Mouse (Mus musculus) C2C12 (cell line): ENCODE data around the gene Degs2. TPM values are rescaled to one million over a fixed set of nuclear protein-coding genes. Genes with fewer than 3 reads are reported as not detected.

ENCODE experiments used
- H3K27me3 ChIP-seq: one replicate; pipeline ENCODE4 v1.6.1; 2011; ENCODE audit not compliant: control insufficient read depth, insufficient read depth, insufficient read length
- H3K36me3 ChIP-seq: one replicate; pipeline ENCODE4 v1.6.1; 2011; ENCODE audit not compliant: control insufficient read depth, insufficient read depth
- H3K4me3 ChIP-seq: one replicate; pipeline ENCODE4 v1.5.1; 2011; ENCODE audit warnings: mild to moderate bottlenecking, control low read depth; ENCODE audit not compliant: poor library complexity, insufficient read depth, severe bottlenecking
- H3K79me2 ChIP-seq: one replicate; pipeline ENCODE4 v1.6.1; 2011; ENCODE audit not compliant: control insufficient read depth, insufficient read depth
- H3K79me3 ChIP-seq: one replicate; pipeline ENCODE4 v1.6.1; 2011; ENCODE audit warnings: low read depth, control low read depth
- H3ac ChIP-seq: one replicate; pipeline ENCODE3; 2011; ENCODE audit warnings: low read depth; ENCODE audit not compliant: control insufficient read depth, insufficient read length
- CEBPB ChIP-seq: IDR thresholded peaks from one replicate; pipeline ENCODE4 v1.6.1; 2011; ENCODE audit warnings: low read depth, mild to moderate bottlenecking, control low read depth, moderate library complexity
- CTCF ChIP-seq: IDR thresholded peaks from one replicate; pipeline ENCODE4 v1.5.1; 2011; ENCODE audit not compliant: control insufficient read depth, insufficient read depth, insufficient read length
- FOSL1 ChIP-seq: IDR thresholded peaks from one replicate; pipeline ENCODE4 v1.8.0; 2011; ENCODE audit warnings: mild to moderate bottlenecking, low read length; ENCODE audit not compliant: poor library complexity, insufficient read depth, severe bottlenecking
- MAX ChIP-seq: IDR thresholded peaks from one replicate; pipeline ENCODE4 v1.6.1; 2011; ENCODE audit warnings: mild to moderate bottlenecking, control low read depth
- MYOD1 ChIP-seq: IDR thresholded peaks from one replicate; pipeline ENCODE4 v1.6.1; 2011; ENCODE audit warnings: low read depth; ENCODE audit not compliant: control insufficient read depth, insufficient read length
- MYOG ChIP-seq: IDR thresholded peaks from one replicate; pipeline ENCODE4 v1.6.1; 2011; ENCODE audit not compliant: control insufficient read depth, insufficient read length; ENCODE audit errors: extremely low read depth
- USF1 ChIP-seq: IDR thresholded peaks from one replicate; pipeline ENCODE4 v1.6.1; 2011; ENCODE audit warnings: low read depth, mild to moderate bottlenecking, control low read depth, moderate library complexity
- polyA plus RNA-seq: library from polyadenylated mRNA; unstranded; fragments of >200 nt; fragmentation: generic; extraction: Trizol; gene quantifications from one replicate; pipeline ENCODE4 v1.2.1, GENCODE M21; 2012; ENCODE audit warnings: missing spikeins

Degs2 gene
- polyA plus RNA-seq, 1 experiment = 0.22 TPM

- no peaks in the 10 kb centered on the region for H3K79me3 ChIP-seq
- no peak overlapping the region for H3ac ChIP-seq
- no peaks in the 10 kb centered on the region for H3K79me2 ChIP-seq
- H3K36me3 ChIP-seq = no peaks in the 10 kb centered on the region
- no peak for TF ChIP-seq MYOG
- no peak for TF ChIP-seq CTCF
- TF ChIP-seq FOSL1 = no peak
- no peak for TF ChIP-seq MYOD1
- TF ChIP-seq USF1 = no peak
- no peak for TF ChIP-seq CEBPB
- TF ChIP-seq MAX = no peak
- peaks cover 37% of the 10 kb centered on the region for H3K27me3 ChIP-seq
- H3K4me3 ChIP-seq = no peak overlapping the region
These were observed 2.5 kb downstream of the Degs2 start for GRCm38 (mm10) chr12:108699576-108699975.

- Histone ChIP-seq H3K27me3 (peaks cover 32% of the 10 kb centered on the region), H3K79me3 (no peaks in the 10 kb centered on the region), H3K36me3 (no peaks in the 10 kb centered on the region), H3ac (no peak overlapping the region), H3K4me3 (no peak overlapping the region), H3K79me2 (no peaks in the 10 kb centered on the region)
- TF ChIP-seq USF1 (no peak), MYOD1 (no peak), FOSL1 (no peak), CTCF (no peak), MAX (no peak), CEBPB (no peak), MYOG (no peak)
These were observed 3.2 kb downstream of the Degs2 start for GRCm38 (mm10) chr12:108698697-108699471.

GRCm38 (mm10) chr12:108694223-108694622, 7.9 kb downstream of the Degs2 start:
- Histone ChIP-seq H3K27me3 (peaks cover 3% of the 10 kb centered on the region), H3K79me2 (no peaks in the 10 kb centered on the region), H3K4me3 (no peak overlapping the region), H3K36me3 (no peaks in the 10 kb centered on the region), H3K79me3 (no peaks in the 10 kb centered on the region), H3ac (no peak overlapping the region)
- TF ChIP-seq MYOD1 (no peak), CEBPB (no peak), USF1 (no peak), FOSL1 (no peak), MAX (no peak), MYOG (no peak), CTCF (no peak)

GRCm38 (mm10) chr12:108693592-108693991, 8.5 kb downstream of the Degs2 start:
- Histone ChIP-seq H3K79me2 (no peaks in the 10 kb centered on the region), H3K4me3 (no peak overlapping the region), H3K36me3 (peaks cover 3% of the 10 kb centered on the region), H3K79me3 (no peaks in the 10 kb centered on the region), H3K27me3 (no peaks in the 10 kb centered on the region), H3ac (no peak overlapping the region)
- TF ChIP-seq MAX (no peak), CTCF (no peak), MYOG (no peak), MYOD1 (no peak), CEBPB (no peak), FOSL1 (no peak), USF1 (no peak)

- Histone ChIP-seq H3K79me3 (no peaks in the 10 kb centered on the region), H3ac (no peak overlapping the region), H3K27me3 (no peaks in the 10 kb centered on the region), H3K36me3 (peaks cover 3% of the 10 kb centered on the region), H3K4me3 (no peak overlapping the region), H3K79me2 (no peaks in the 10 kb centered on the region)
- TF ChIP-seq USF1 = no peak
These were observed 11.6 kb downstream of the Degs2 start for GRCm38 (mm10) chr12:108690529-108690928.

DNA sequence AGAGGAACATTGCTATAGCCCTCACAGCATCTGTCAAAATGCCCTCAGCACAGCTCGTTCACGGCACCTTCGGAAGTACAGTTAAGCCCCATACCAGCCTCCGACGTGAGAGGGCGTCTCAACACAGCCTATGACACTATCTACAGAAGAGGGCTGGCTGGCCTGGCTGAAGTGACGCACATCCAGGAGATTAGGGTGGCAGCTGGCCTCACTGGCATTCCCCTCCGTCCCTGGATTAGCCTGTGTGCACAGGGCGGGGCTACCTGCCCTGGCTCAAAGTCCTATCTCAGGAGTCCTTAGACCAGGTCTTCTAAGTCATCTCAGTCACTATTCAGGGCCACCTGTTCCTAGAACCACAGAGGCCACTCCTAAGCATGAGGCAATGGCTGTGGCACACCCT, 12.9 kb downstream of the Degs2 start:
- Histone ChIP-seq H3ac (no peak overlapping the region), H3K36me3 (peaks cover 3% of the 10 kb centered on the region), H3K79me2 (no peaks in the 10 kb centered on the region), H3K4me3 (no peak overlapping the region), H3K79me3 (no peaks in the 10 kb centered on the region), H3K27me3 (no peaks in the 10 kb centered on the region)
- TF ChIP-seq MYOG (no peak), CTCF (no peak), MAX (no peak), MYOD1 (no peak), USF1 (no peak), FOSL1 (no peak), CEBPB (no peak)
